Mouse (Mus musculus): ENCODE measurements at regions not wholly inside any gene's neighbourhood (a gene's known extent, or its start where the extent isn't known, plus 50 kb on each side); places are given as distances from the start of the nearest gene placed in this dataset.

- TF ChIP-seq CTCF (IDR thresholded peaks at IDR 0.05; ENCODE audit: control insufficient read depth, insufficient read depth, low read length) (no peak), POLR2A (IDR thresholded peaks at IDR 0.05; ENCODE audit: borderline replicate concordance, control insufficient read depth, low read depth, low read length) (no peak)
Measured at GRCm38 (mm10) chr17:47144996-47145395, 134.6 kb upstream of the Ubr2 start.
